8 mouse cellular contexts compared by ENCODE assay signal in the genomic region with DNA sequence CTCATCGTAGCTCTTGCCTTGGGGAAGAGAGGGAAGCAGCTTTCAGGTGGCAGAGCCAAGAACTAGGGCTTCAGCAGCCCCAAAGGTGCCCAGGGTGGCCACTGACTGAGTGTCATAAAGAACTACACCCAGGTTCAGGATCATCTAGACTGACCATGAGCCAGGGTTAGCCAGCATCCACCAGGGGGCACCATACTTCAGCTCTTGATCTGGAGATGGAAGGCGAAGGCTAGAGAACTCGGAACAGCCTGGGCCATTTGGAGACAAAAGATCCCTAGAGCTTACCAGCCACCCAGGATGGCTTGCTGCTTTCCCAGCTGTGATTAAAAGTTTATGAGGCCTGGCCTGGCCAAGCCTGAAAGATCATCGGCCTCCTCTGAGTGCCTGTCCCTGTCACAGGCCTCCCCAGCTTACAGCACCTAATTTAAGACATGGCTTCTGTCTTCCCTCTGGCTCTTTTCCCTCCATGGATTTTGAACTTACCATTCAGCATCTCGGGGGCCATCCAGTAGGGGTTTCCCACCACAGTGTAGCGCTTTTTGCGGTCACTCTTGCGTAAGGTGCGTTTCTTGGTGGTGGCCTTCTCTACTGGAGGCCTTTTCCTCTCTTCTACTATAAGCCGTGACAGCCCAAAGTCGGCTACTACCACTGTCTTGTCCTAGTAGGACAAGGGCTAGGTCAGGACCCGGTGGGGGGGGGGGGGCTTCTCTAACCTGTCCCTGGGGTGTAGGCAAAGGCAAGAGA. TPM values are rescaled to one million over a fixed set of nuclear protein-coding genes. Genes with fewer than 3 reads are reported as not detected.
DNase-seq lines count a peak whose midpoint lies in the region; ATAC-seq and TF ChIP-seq lines count a peak whose summit lies in the region.

No protein-coding gene starts in this region.

- no peak overlapping the region for H3K4me3 ChIP-seq in bone marrow macrophage, adult 2 months (ENCODE audit: insufficient read depth, low read length)
- H3K4me3 ChIP-seq in embryonic fibroblast, embryonic 13.5 days (ENCODE audit: insufficient read depth, low read length): no peak overlapping the region
- no peak overlapping the region for H3K4me3 ChIP-seq in heart, embryonic 11.5 days (ENCODE audit: low read depth, low read length)
- no peak overlapping the region for H3K4me3 ChIP-seq in kidney, embryonic 14.5 days (ENCODE audit: low read length)

- peaks cover 16% of the 10 kb centered on the region for H3K4me1 ChIP-seq in bone marrow macrophage, adult 2 months (ENCODE audit: control insufficient read depth, insufficient read depth, low read length)
- peaks cover 14% of the 10 kb centered on the region for H3K4me1 ChIP-seq in embryonic fibroblast, embryonic 13.5 days (ENCODE audit: control insufficient read depth, insufficient read depth, low read length)
- H3K4me1 ChIP-seq in heart, embryonic 11.5 days (ENCODE audit: control insufficient read depth, insufficient read depth, low read length): peaks cover 23% of the 10 kb centered on the region
- H3K4me1 ChIP-seq in kidney, embryonic 14.5 days (ENCODE audit: control insufficient read depth, insufficient read depth, low read length): peaks cover 18% of the 10 kb centered on the region

- 59% methylated on average over 12 of the region's 12 CpGs for WGBS in heart, embryonic 11.5 days (ENCODE audit: insufficient replicate concordance)
- 52% methylated on average over 12 of the region's 12 CpGs for WGBS in kidney, embryonic 14.5 days

- DNase-seq in CD4-positive helper T cell, adult 2 months (ENCODE audit: low read depth, low spot score): peak; percentile 77
- peak; percentile 85 for DNase-seq in liver
- DNase-seq in spleen, postnatal 36 days (ENCODE audit: low spot score in 2 of 2): peak; percentile 75 to 77

- H3K36me3 ChIP-seq in heart, embryonic 11.5 days (ENCODE audit: control insufficient read depth, insufficient read depth, low read length): peaks cover 18% of the 10 kb centered on the region; the same call in 1 of the 2 replicates
- H3K36me3 ChIP-seq in kidney, embryonic 14.5 days (ENCODE audit: control insufficient read depth, insufficient read depth, low read length): peaks cover 33% of the 10 kb centered on the region

- peak; percentile 86 for TF ChIP-seq CTCF in bone marrow macrophage, adult 2 months (IDR thresholded peaks at IDR 0.05; ENCODE audit: low read depth, low read length)
- peak; percentile 81; the same call in 1 of the 2 replicates for TF ChIP-seq CTCF in embryonic fibroblast, embryonic 13.5 days (IDR thresholded peaks at IDR 0.05; ENCODE audit: borderline replicate concordance, insufficient read depth, low read length)

- no peaks in the 10 kb centered on the region for H3K9me3 ChIP-seq in heart, embryonic 11.5 days (replicated peaks; ENCODE audit: control insufficient read depth, low read length)
- H3K9me3 ChIP-seq in kidney, embryonic 14.5 days (ENCODE audit: control insufficient read depth, low read length): no peaks in the 10 kb centered on the region

- no peak for TF ChIP-seq POLR2A in bone marrow macrophage, adult 2 months (IDR thresholded peaks at IDR 0.05; ENCODE audit: borderline replicate concordance, low read depth, low read length)
- no peak for TF ChIP-seq POLR2A in embryonic fibroblast, embryonic 13.5 days (IDR thresholded peaks at IDR 0.05; ENCODE audit: low read depth, low read length)

- 0 out of 2 replicates have a peak overlapping the region, but pooled peaks have one; percentile 39 for H3K9ac ChIP-seq in heart, embryonic 11.5 days (ENCODE audit: low read depth, low read length)
- H3K9ac ChIP-seq in kidney, embryonic 14.5 days (ENCODE audit: low read depth, low read length): no peak overlapping the region

- H3K27ac ChIP-seq in bone marrow macrophage, adult 2 months (ENCODE audit: insufficient read depth, low read depth, low read length): no peak overlapping the region
- H3K27ac ChIP-seq in embryonic fibroblast, embryonic 13.5 days (ENCODE audit: insufficient read depth, low read length): no peak overlapping the region
- peak overlapping the region; percentile 65 for H3K27ac ChIP-seq in heart, embryonic 11.5 days (ENCODE audit: low read depth, low read length)
- peak overlapping the region; percentile 3; the same call in 1 of the 2 replicates for H3K27ac ChIP-seq in kidney, embryonic 14.5 days (ENCODE audit: low read depth, low read length)

- no peak overlapping the region for H3K4me2 ChIP-seq in heart, embryonic 11.5 days
- H3K4me2 ChIP-seq in kidney, embryonic 14.5 days (replicated peaks; ENCODE audit: low read depth, low read length): no peak overlapping the region

- H3K27me3 ChIP-seq in heart, embryonic 11.5 days (ENCODE audit: control insufficient read depth, insufficient read depth, low read length): no peaks in the 10 kb centered on the region
- H3K27me3 ChIP-seq in kidney, embryonic 14.5 days (ENCODE audit: control insufficient read depth, insufficient read depth, low read length): no peaks in the 10 kb centered on the region

- 0 out of 2 replicates have a peak, but pooled peaks have one; percentile 39 for ATAC-seq in heart, embryonic 11.5 days (replicated peaks; ENCODE audit: insufficient number of reproducible peaks, low FRiP score, low TSS enrichment)
- ATAC-seq in kidney, embryonic 14.5 days (ENCODE audit: low FRiP score, low TSS enrichment): peak; percentile 84
- ATAC-seq in monocyte, adult 5-6 weeks (replicated peaks; ENCODE audit: insufficient number of reproducible peaks, low FRiP score, low TSS enrichment, poor library complexity, severe bottlenecking): peak; percentile 70

RNA-seq across cellular contexts. Expression of gene Pik3ip1, which starts 17.1 kb away (rescaled TPM):
- polyA plus RNA-seq in bone marrow macrophage, adult 2 months (2012; ENCODE audit: insufficient read depth, insufficient read length, missing spikeins): 1.6 and 1.7 TPM in 2 replicates
- 21.1 and 22.8 TPM in 2 replicates for polyA plus RNA-seq in embryonic fibroblast, embryonic 13.5 days (2011; ENCODE audit: insufficient read length, low read depth, missing spikeins)
- polyA plus RNA-seq in heart, embryonic 11.5 days (2014; fragmentation: Nextera tagmentation; extraction: Ambion mirVana): 12.2 and 14.2 TPM in 2 replicates
- 7.0 and 7.8 TPM in 2 replicates for polyA plus RNA-seq in kidney, embryonic 14.5 days (2014; fragmentation: Nextera tagmentation; extraction: Ambion mirVana)
- total RNA-seq in monocyte, adult 5-6 weeks (2017): 17.3 to 18.3 TPM (median 18.0 TPM) in 3 replicates

RNA-seq across cellular contexts. Expression of gene Patz1, which starts 58.6 kb away (rescaled TPM):
- 29.9 and 32.2 TPM in 2 replicates for polyA plus RNA-seq in bone marrow macrophage, adult 2 months (2012; ENCODE audit: insufficient read depth, insufficient read length, missing spikeins)
- 23.4 and 26.5 TPM in 2 replicates for polyA plus RNA-seq in embryonic fibroblast, embryonic 13.5 days (2011; ENCODE audit: insufficient read length, low read depth, missing spikeins)
- polyA plus RNA-seq in heart, embryonic 11.5 days (2014; fragmentation: Nextera tagmentation; extraction: Ambion mirVana): 26.6 and 28.6 TPM in 2 replicates
- 55.9 and 76.6 TPM in 2 replicates for polyA plus RNA-seq in kidney, embryonic 14.5 days (2014; fragmentation: Nextera tagmentation; extraction: Ambion mirVana)
- total RNA-seq in monocyte, adult 5-6 weeks (2017): 14.9 to 26.0 TPM (median 20.6 TPM) in 3 replicates

Comparison
In these comparisons a context has a peak if more than half of its experiments do, and no peak if none do; other contexts are left out.
1. H3K27ac ChIP-seq: peak in heart, embryonic 11.5 days (single experiment) and kidney, embryonic 14.5 days (single experiment); none in bone marrow macrophage, adult 2 months (single experiment) and embryonic fibroblast, embryonic 13.5 days (single experiment).
2. Peak in every context shown above with its lines, with median percentiles within 50 percentile points of each other: DNase-seq and ATAC-seq.